Mouse (Mus musculus): ENCODE results near the gene Lsamp.

GRCm38 (mm10) chr16:40036719-40037118, 52.6 kb downstream of the Lsamp start:
- TF ChIP-seq SMC3 (IDR thresholded peaks at IDR 0.05; ENCODE audit: low read depth, low read length), result no peak
- no peak for TF ChIP-seq CTCF (conservative IDR thresholded peaks at IDR 0.05 in 1 of 2, IDR thresholded peaks at IDR 0.05 in 1 of 2; ENCODE audit: low read depth in 2 of 2, low read length in 2 of 2)
- TF ChIP-seq ELF1 (IDR thresholded peaks at IDR 0.05; ENCODE audit: low read depth, low read length), result no peak
- TF ChIP-seq EP300 (IDR thresholded peaks at IDR 0.05; ENCODE audit: low read length), result no peak
- no peak for TF ChIP-seq CHD1 (IDR thresholded peaks at IDR 0.05; ENCODE audit: low read depth, low read length)
- TF ChIP-seq GABPA (IDR thresholded peaks at IDR 0.05; ENCODE audit: insufficient replicate concordance, low read depth, low read length), result no peak
- no peak for TF ChIP-seq TBP (conservative IDR thresholded peaks at IDR 0.05; ENCODE audit: low read depth, low read length)
- TF ChIP-seq UBTF (IDR thresholded peaks at IDR 0.05; ENCODE audit: low read depth, low read length), result no peak
- TF ChIP-seq BHLHE40 (IDR thresholded peaks at IDR 0.05; ENCODE audit: low read depth, low read length), result no peak
- no peak for TF ChIP-seq ETS1 (conservative IDR thresholded peaks at IDR 0.05; ENCODE audit: low read depth, low read length)
- TF ChIP-seq KAT2A (IDR thresholded peaks at IDR 0.05; ENCODE audit: insufficient replicate concordance, low read length), result no peak
- no peak for TF ChIP-seq CHD2 (IDR thresholded peaks at IDR 0.05; ENCODE audit: low read length)
- TF ChIP-seq MAX (IDR thresholded peaks at IDR 0.05; ENCODE audit: low read length), result no peak
